ENCODE assay signal across 10 mouse cellular contexts in genomic region chr5:38881728-38882620, GRCm38 (mm10). TPM values are rescaled to one million over a fixed set of nuclear protein-coding genes. Genes with fewer than 3 reads are reported as not detected.
A peak's percentile ranks its signal among the peaks of the same experiment; 100 is the strongest.
DNase-seq lines count a peak whose midpoint lies in the region; ATAC-seq and TF ChIP-seq lines count a peak whose summit lies in the region.
"Had no signal": no experiment of that assay in that cellular context is flagged by ENCODE, and none has a peak within 500 bp of the region (broad histone marks: within the 10 kb centered on the region; RNA-seq: fewer than 3 reads in every experiment).

No protein-coding gene starts in this region.

- peak; percentile 25; the same call in 1 of the 2 replicates for ATAC-seq in hindbrain, embryonic 11.5 days (ENCODE audit: low FRiP score)
- peak; percentile 90 for ATAC-seq in Patski
- ATAC-seq in erythroblast, adult 5-6 weeks (replicated peaks; ENCODE audit: low FRiP score, poor library complexity, severe bottlenecking) = no peak
- ATAC-seq in liver, embryonic 12.5 days = no peak

- no peak overlapping the region for H3K4me3 ChIP-seq in hindbrain, embryonic 11.5 days (ENCODE audit: low read depth, low read length)
- no peak overlapping the region for H3K4me3 ChIP-seq in hindbrain, embryonic 10.5 days
- no peak overlapping the region for H3K4me3 ChIP-seq in liver, embryonic 12.5 days

- H3K27ac ChIP-seq in hindbrain, embryonic 11.5 days (ENCODE audit: low read depth, low read length) = no peak overlapping the region
- no peak overlapping the region for H3K27ac ChIP-seq in hindbrain, embryonic 10.5 days
- H3K27ac ChIP-seq in liver, embryonic 12.5 days = no peak overlapping the region

- H3K9ac ChIP-seq in hindbrain, embryonic 11.5 days (ENCODE audit: low read depth, low read length) = no peak overlapping the region
- no peak overlapping the region for H3K9ac ChIP-seq in liver, embryonic 12.5 days

- H3K4me1 ChIP-seq in hindbrain, embryonic 11.5 days (replicated peaks; ENCODE audit: control insufficient read depth, insufficient read depth, low read length) = no peaks in the 10 kb centered on the region
- H3K4me1 ChIP-seq in hindbrain, embryonic 10.5 days (replicated peaks) = no peaks in the 10 kb centered on the region
- H3K4me1 ChIP-seq in liver, embryonic 12.5 days = no peaks in the 10 kb centered on the region

- DNase-seq in hindbrain, embryonic 11.5 days (ENCODE audit: low spot score) = no peak
- DNase-seq in hindbrain, embryonic 10.5 days (ENCODE audit: low spot score) = no peak
- peak; percentile 58 for DNase-seq in Patski (ENCODE audit: low read depth, low spot score)
- DNase-seq in cerebellum, postnatal 14 days = peak; percentile 74 to 87
- peak; percentile 45 for DNase-seq in layer of hippocampus, adult 9-11 months
- no peak for DNase-seq in embryo, embryonic 10 days (ENCODE audit: low spot score)
- DNase-seq: embryo, embryonic 11 days had no signal

- no peak overlapping the region for H3K4me2 ChIP-seq in hindbrain, embryonic 11.5 days (replicated peaks; ENCODE audit: low read depth, low read length)
- H3K4me2 ChIP-seq in liver, embryonic 12.5 days = no peak overlapping the region
- H3K4me2 ChIP-seq: midbrain, embryonic 11.5 days had no signal

- 74% methylated on average over 4 of the region's 4 CpGs for whole genome bisulfite sequencing in hindbrain, embryonic 11.5 days
- WGBS in hindbrain, embryonic 10.5 days = 80% methylated on average over 4 of the region's 4 CpGs
- WGBS in liver, embryonic 12.5 days (ENCODE audit: insufficient replicate concordance) = 53% methylated on average over 4 of the region's 4 CpGs

- POLR2A ChIA-PET in Patski (lab: Charles Lee) = interaction anchor here (0.7 kb wide), 1 partner anchor 373 kb away, joined by 3 read pairs; no protein-coding TSS in a partner anchor

- in situ Hi-C loops in Patski (cut with MboI; ENCODE audit: low pct_unique_long_range_greater_than_20kb) = no loop called here

- CTCF ChIA-PET in Patski (lab: Charles Lee) = interaction anchor here (2.4 to 2.7 kb wide), 2 partner anchors 11 to 16 kb away, joined by 9 to 11 read pairs; no protein-coding TSS in a partner anchor

- TF ChIP-seq CTCF in Patski (IDR thresholded peaks at IDR 0.05) = no peak

- H3K27me3 ChIP-seq in hindbrain, embryonic 11.5 days (ENCODE audit: control insufficient read depth, insufficient read depth, low read length) = no peaks in the 10 kb centered on the region
- H3K27me3 ChIP-seq in hindbrain, embryonic 10.5 days (ENCODE audit: insufficient read depth, poor library complexity, severe bottlenecking) = no peaks in the 10 kb centered on the region
- no peaks in the 10 kb centered on the region for H3K27me3 ChIP-seq in Patski
- H3K27me3 ChIP-seq in liver, embryonic 12.5 days (replicated peaks) = no peaks in the 10 kb centered on the region

- no peaks in the 10 kb centered on the region for H3K36me3 ChIP-seq in hindbrain, embryonic 11.5 days (ENCODE audit: control insufficient read depth, insufficient read depth, low read length)
- no peaks in the 10 kb centered on the region for H3K36me3 ChIP-seq in hindbrain, embryonic 10.5 days
- no peaks in the 10 kb centered on the region for H3K36me3 ChIP-seq in liver, embryonic 12.5 days

- H3K9me3 ChIP-seq in hindbrain, embryonic 11.5 days (ENCODE audit: control insufficient read depth, low read length) = no peaks in the 10 kb centered on the region
- H3K9me3 ChIP-seq in hindbrain, embryonic 10.5 days = no peaks in the 10 kb centered on the region
- H3K9me3 ChIP-seq in liver, embryonic 12.5 days (replicated peaks) = no peaks in the 10 kb centered on the region

RNA-seq across cellular contexts. Expression of gene Clnk, which starts 5.4 kb away (rescaled TPM):
- polyA plus RNA-seq in hindbrain, embryonic 11.5 days (2014; fragmentation: Nextera tagmentation; extraction: Ambion mirVana) = 0.33 and 0.51 TPM in 2 replicates
- 0.42 and 0.46 TPM in 2 replicates for polyA plus RNA-seq in hindbrain, embryonic 10.5 days (2016; fragmentation: Nextera tagmentation; extraction: Ambion mirVana)
- not detected for polyA plus RNA-seq in Patski (2021)
- total RNA-seq in erythroblast, adult 5-6 weeks (2015; ENCODE audit: low replicate concordance) = not detected in 2 replicates
- not detected in 2 replicates for total RNA-seq in erythroblast, adult 5-6 weeks (2017; ENCODE audit: low replicate concordance)
- not detected in 2 replicates for polyA plus RNA-seq in liver, embryonic 12.5 days (2016; fragmentation: Nextera tagmentation; extraction: Ambion mirVana)

Comparison
In these comparisons a context has a peak if more than half of its experiments do, and no peak if none do; other contexts are left out.
1. ATAC-seq: peak in hindbrain, embryonic 11.5 days (single experiment) and Patski (single experiment); none in erythroblast, adult 5-6 weeks (single experiment) and liver, embryonic 12.5 days (single experiment).
2. DNase-seq: peak in Patski (single experiment), cerebellum, postnatal 14 days (2 of 2) and layer of hippocampus, adult 9-11 months (single experiment); none in hindbrain, embryonic 11.5 days (single experiment), hindbrain, embryonic 10.5 days (single experiment) and embryo, embryonic 10 days (single experiment).